Mouse (Mus musculus): Measurements from ENCODE around the gene Yap1.

Yap1 gene

GRCm38 (mm10) chr9:8004370-8004991 is at the start of gene Yap1:
Gene Yap1 (minus strand): TSS chr9:8004596.
- DNase-seq: peak; percentile 27 to 44

GRCm38 (mm10) chr9:8043044-8043387 is 38.6 kb upstream of the Yap1 start:
- no peak for DNase-seq

GRCm38 (mm10) chr9:8042338-8043043 is 38.1 kb upstream of the Yap1 start, which contains the start of gene Cfap300:
Gene Cfap300 (minus strand): TSS chr9:8042823.
- peak; percentile 69 to 82 for DNase-seq

- no peak for DNase-seq
These were observed 31.1 kb upstream of the Yap1 start for GRCm38 (mm10) chr9:8035546-8035945.

- DNase-seq: no peak
These were observed 30.7 kb upstream of the Yap1 start for GRCm38 (mm10) chr9:8035091-8035490.

GRCm38 (mm10) chr9:8034143-8034542 is 29.7 kb upstream of the Yap1 start:
- DNase-seq: no peak

- DNase-seq: no peak
These were observed 28.5 kb upstream of the Yap1 start for GRCm38 (mm10) chr9:8032847-8033246.

- DNase-seq: no peak
These were observed 14.2 kb upstream of the Yap1 start for GRCm38 (mm10) chr9:8018609-8019008.

GRCm38 (mm10) chr9:8017253-8017913 is 13.0 kb upstream of the Yap1 start:
- peak; percentile 44 to 59 for DNase-seq

GRCm38 (mm10) chr9:8003301-8004271 is 810 bp downstream of the Yap1 start:
- peak in 1 of 2 experiments; percentile 20 for DNase-seq

- DNase-seq: no peak
These were observed 1.6 kb downstream of the Yap1 start for GRCm38 (mm10) chr9:8002806-8003205.

GRCm38 (mm10) chr9:8001352-8001751 is 3.0 kb downstream of the Yap1 start:
- peak in 1 of 2 experiments; percentile 7 for DNase-seq

GRCm38 (mm10) chr9:7994275-7994674 is 10.1 kb downstream of the Yap1 start:
- no peak for DNase-seq

GRCm38 (mm10) chr9:7992651-7993050 is 11.7 kb downstream of the Yap1 start:
- no peak for DNase-seq

- no peak for DNase-seq
These were observed 13.5 kb downstream of the Yap1 start for GRCm38 (mm10) chr9:7990897-7991296.

- no peak for DNase-seq
These were observed 17.3 kb downstream of the Yap1 start for GRCm38 (mm10) chr9:7987119-7987518.

- DNase-seq: no peak
These were observed 20.1 kb downstream of the Yap1 start for GRCm38 (mm10) chr9:7984287-7984686.

GRCm38 (mm10) chr9:7983665-7984064 is 20.7 kb downstream of the Yap1 start:
- no peak for DNase-seq

- no peak for DNase-seq
These were observed 24.2 kb downstream of the Yap1 start for GRCm38 (mm10) chr9:7980162-7980561.

GRCm38 (mm10) chr9:7979153-7979916 is 25.1 kb downstream of the Yap1 start:
- DNase-seq: no peak

- DNase-seq: no peak
These were observed 25.9 kb downstream of the Yap1 start for GRCm38 (mm10) chr9:7978502-7978901.

- DNase-seq: no peak
These were observed 26.8 kb downstream of the Yap1 start for GRCm38 (mm10) chr9:7977587-7977986.

All from spleen, adult 18-20 months (tissue).